Mouse (Mus musculus) layer of hippocampus, adult 2 months (tissue): ENCODE results near the gene Gm13078. TPM values are rescaled to one million over a fixed set of nuclear protein-coding genes. Genes with fewer than 3 reads are reported as not detected.

Experiments used
- DNase-seq, 2 experiments: peaks; one replicate each; pipeline ENCODE4 v3.0.0; 2022; ENCODE audit warnings: low spot score in 2 of 2
- H3K27ac ChIP-seq: fragments of 200-600 bp; 2 replicates; pipeline ENCODE4 v1.8.1; 2022
- H3K4me3 ChIP-seq: fragments of 200-600 bp; 2 replicates; pipeline ENCODE4 v1.8.1; 2022; ENCODE audit warnings: mild to moderate bottlenecking
- CTCF ChIP-seq: fragments of 200-600 bp; conservative IDR thresholded peaks from 2 replicates; pipeline ENCODE4 v1.8.1; 2022; ENCODE audit warnings: antibody characterized with exemption, mild to moderate bottlenecking, moderate library complexity
- long read RNA-seq, 2 experiments: library from polyadenylated mRNA; stranded (forward); transcript quantifications; one replicate each; pipeline ENCODE4 v2.0.0; 2021; ENCODE audit warnings: borderline mapping rate in 2 of 2
- total RNA-seq, 2 experiments: library from RNA; stranded (reverse); gene quantifications; 2 replicates each; pipeline ENCODE4 v1.2.3; 2021

Gm13078 gene
- total RNA-seq: not detected
- long read RNA-seq, experiment 1: 0 reads
- long read RNA-seq, experiment 2: 0 reads

- Histone ChIP-seq H3K4me3 (no peak within 1 kb of the TSS), H3K27ac (no peak within 1 kb of the TSS)
- DNase-seq: no peak
- TF ChIP-seq CTCF: no peak
Measured at GRCm38 (mm10) chr4:143719155-143719554, at the start of gene Gm13078. Gene Gm13078, plus strand, starts transcription at chr4:143719455.

DNA sequence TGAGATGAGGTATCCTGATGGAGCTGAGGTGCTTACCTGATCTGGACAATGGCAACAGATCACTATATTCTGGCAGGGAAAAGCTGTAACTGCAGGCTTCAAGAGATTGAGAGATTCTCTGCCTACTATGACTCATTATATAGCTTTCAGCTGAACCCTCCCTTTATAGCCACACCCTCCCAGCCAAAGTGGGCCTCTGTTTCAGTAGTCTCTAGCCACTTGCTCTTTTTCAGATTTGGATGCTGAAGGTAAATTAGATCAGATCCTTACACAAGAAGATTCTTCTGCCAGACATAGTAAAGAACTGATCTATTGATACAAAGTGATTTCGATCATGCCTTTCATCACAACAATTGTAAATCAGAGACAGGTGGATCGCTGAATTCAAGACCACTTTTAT, 16.6 kb upstream of the Gm13078 start, which contains the start of gene Gm13089:
Gene Gm13089 (minus strand): TSS at position 101 of the 400 bp plus-strand sequence.
- Histone ChIP-seq H3K4me3 (no peak within 1 kb of the TSS), H3K27ac (no peak within 1 kb of the TSS)
- no peak for DNase-seq
- no peak for TF ChIP-seq CTCF

Other genes with a start within 250 kb of the Gm13078 start
- gene Gm13043, start 208.1 kb upstream of the Gm13078 start, total RNA-seq: not detected
- gene Gm13040, start 183.5 kb upstream of the Gm13078 start, total RNA-seq: not detected
- not detected for gene BC080695, start 167.8 kb upstream of the Gm13078 start, total RNA-seq
- gene Gm13057, start 167.7 kb upstream of the Gm13078 start, total RNA-seq: not detected
- not detected for gene Gm13083, start 104.5 kb upstream of the Gm13078 start, total RNA-seq
- not detected for gene Gm13088, start 62.2 kb upstream of the Gm13078 start, total RNA-seq
- gene Gm13089, start 16.7 kb upstream of the Gm13078 start, total RNA-seq: not detected
- not detected for gene Gm13023, start 69.9 kb downstream of the Gm13078 start, total RNA-seq
- gene Gm13084, start 96.6 kb downstream of the Gm13078 start, total RNA-seq: not detected
- gene Gm13103, start 127.0 kb downstream of the Gm13078 start, total RNA-seq: not detected
- not detected for gene Pramef6, start 180.9 kb downstream of the Gm13078 start, total RNA-seq
- not detected for gene Pramef25, start 231.6 kb downstream of the Gm13078 start, total RNA-seq
- not detected for gene Gm13101, start 247.5 kb downstream of the Gm13078 start, total RNA-seq